Mouse (Mus musculus) mammary gland, adult 2 months (tissue): ENCODE data around the gene Zfp385a. TPM values are rescaled to one million over a fixed set of nuclear protein-coding genes. Genes with fewer than 3 reads are reported as not detected.

ENCODE experiments used
- polyA plus RNA-seq: library from polyadenylated mRNA; depleted of rRNA; stranded (reverse); fragments of >200 nt; gene quantifications from 2 replicates; pipeline ENCODE4 v1.2.3, GENCODE M21; 2012; ENCODE audit warnings: low replicate concordance; rRNA removed

Zfp385a gene
- polyA plus RNA-seq = 46.7 and 63.1 TPM in 2 replicates

GRCm38 (mm10) chr15:103339961-103340337, at the start of gene Zfp385a:
Gene Zfp385a (minus strand): TSS chr15:103340093.

GRCm38 (mm10) chr15:103366376-103367149, 26.7 kb upstream of the Zfp385a start, which contains the start of gene Itga5:
Gene Itga5 (minus strand): TSS chr15:103366763.

GRCm38 (mm10) chr15:103310365-103310910, 29.5 kb downstream of the Zfp385a start, which contains the start of gene Gpr84:
Gene Gpr84 (minus strand): TSS chr15:103310612.

GRCm38 (mm10) chr15:103272419-103273279, 67.2 kb downstream of the Zfp385a start, which contains the start of gene Copz1:
Gene Copz1 (plus strand): TSS chr15:103272714.

Other genes starting within 250 kb of the Zfp385a start
- 22.0 and 22.7 TPM in 2 replicates for gene Smug1, start 173.0 kb downstream of the Zfp385a start, polyA plus RNA-seq
- 5.7 and 18.2 TPM in 2 replicates for gene Cbx5, start 100.3 kb downstream of the Zfp385a start, polyA plus RNA-seq
- gene Hnrnpa1, start 99.7 kb downstream of the Zfp385a start, polyA plus RNA-seq = 37.5 and 59.6 TPM in 2 replicates
- 1.7 and 4.3 TPM in 2 replicates for gene Nfe2, start 81.7 kb downstream of the Zfp385a start, polyA plus RNA-seq
- gene Copz1, start 67.4 kb downstream of the Zfp385a start, polyA plus RNA-seq = 70.2 and 156 TPM in 2 replicates
- gene Gpr84, start 29.5 kb downstream of the Zfp385a start, polyA plus RNA-seq = 0.10 and 0.14 TPM in 2 replicates
- 22.0 and 27.6 TPM in 2 replicates for gene Itga5, start 26.7 kb upstream of the Zfp385a start, polyA plus RNA-seq
- gene Gtsf1, start 90.4 kb upstream of the Zfp385a start, polyA plus RNA-seq = not detected in 2 replicates
- not detected in 2 replicates for gene Gtsf2, start 108.4 kb upstream of the Zfp385a start, polyA plus RNA-seq
- gene Nckap1l, start 113.7 kb upstream of the Zfp385a start, polyA plus RNA-seq = 30.1 and 37.6 TPM in 2 replicates
- 13.0 and 14.4 TPM in 2 replicates for gene Pde1b, start 162.9 kb upstream of the Zfp385a start, polyA plus RNA-seq
- 79.7 and 156 TPM in 2 replicates for gene Ppp1r1a, start 197.9 kb upstream of the Zfp385a start, polyA plus RNA-seq
- gene Glycam1, start 225.0 kb upstream of the Zfp385a start, polyA plus RNA-seq = 606 and 915 TPM in 2 replicates